Mouse (Mus musculus) embryo, embryonic 11.5 days (tissue): Measurements from ENCODE around the gene Bach2.

ENCODE experiments used
- DNase-seq: peaks from one replicate; pipeline ENCODE4 v3.0.0-alpha.2; 2012; ENCODE audit warnings: low read depth, low spot score

Gene Bach2

GRCm38 (mm10) chr4:32327626-32328025 lies 89.0 kb downstream of the Bach2 start:
- no peak for DNase-seq

- DNase-seq, result no peak
These were observed 90.0 kb downstream of the Bach2 start for GRCm38 (mm10) chr4:32328561-32328960.

GRCm38 (mm10) chr4:32330584-32331314 lies 92.1 kb downstream of the Bach2 start:
- DNase-seq, result no peak

GRCm38 (mm10) chr4:32332028-32332427 lies 93.4 kb downstream of the Bach2 start:
- no peak for DNase-seq

DNA sequence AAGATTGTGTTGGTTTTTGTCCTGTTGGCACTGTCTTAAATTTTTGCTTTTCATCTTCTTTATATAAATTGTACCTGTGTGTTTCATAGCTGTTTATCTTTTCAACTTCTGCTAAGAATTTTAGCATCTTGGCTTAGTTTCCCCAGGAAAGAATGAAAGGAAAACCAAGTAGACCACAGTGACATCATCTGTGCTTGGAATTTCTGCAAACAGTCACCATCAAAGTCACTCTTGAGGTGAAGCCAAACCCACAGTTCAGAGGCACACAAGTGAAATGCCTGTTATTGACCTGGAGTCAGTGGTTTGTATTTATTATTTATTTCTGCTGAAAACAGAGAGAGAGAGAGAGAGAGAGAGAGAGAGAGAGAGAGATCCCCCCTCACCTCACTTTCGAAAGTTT lies 95.5 kb downstream of the Bach2 start:
- no peak for DNase-seq

GRCm38 (mm10) chr4:32334765-32335164 lies 96.2 kb downstream of the Bach2 start:
- no peak for DNase-seq

- no peak for DNase-seq
These were observed 97.1 kb downstream of the Bach2 start for GRCm38 (mm10) chr4:32335659-32336058.

DNA sequence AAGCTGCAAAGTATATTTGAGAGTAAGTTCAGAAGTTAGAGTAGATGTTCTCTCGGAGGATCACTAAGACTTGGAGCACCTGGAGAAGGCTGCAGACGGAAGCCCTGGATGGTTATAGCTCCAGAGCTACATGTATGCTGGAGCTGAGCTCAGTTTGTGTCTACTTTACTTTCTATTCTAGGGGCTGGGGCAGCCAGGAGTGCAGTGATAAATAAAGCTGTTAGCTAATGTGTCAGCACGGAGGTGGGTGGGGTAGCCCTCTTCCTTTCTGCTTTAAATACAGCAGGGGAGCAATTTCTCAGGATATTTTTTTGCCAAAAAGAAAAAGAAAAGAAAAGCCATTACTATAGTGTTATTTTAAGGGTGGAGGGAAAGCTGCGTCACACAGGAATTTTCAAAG lies 98.0 kb downstream of the Bach2 start:
- DNase-seq, result no peak

DNA sequence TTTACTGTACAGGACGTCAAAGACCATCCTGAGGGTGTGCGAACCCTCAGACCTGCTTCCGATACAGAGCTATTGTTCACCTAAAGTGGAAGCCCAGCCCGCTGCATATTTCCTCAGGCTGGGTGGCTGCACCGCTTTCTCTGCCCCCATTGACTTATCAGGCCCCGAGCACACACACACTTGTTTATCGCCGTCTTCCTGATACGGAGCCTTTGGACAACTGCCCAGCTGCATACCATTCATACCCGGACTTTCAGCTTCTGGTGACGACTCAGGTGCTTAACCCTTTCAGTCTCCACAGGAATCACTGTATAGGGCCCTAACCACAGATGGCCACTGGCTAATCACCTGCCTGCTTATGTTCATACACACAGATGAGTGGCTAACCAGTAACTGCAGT lies 99.0 kb downstream of the Bach2 start:
- DNase-seq, result no peak

GRCm38 (mm10) chr4:32338451-32338850 lies 99.8 kb downstream of the Bach2 start:
- no peak for DNase-seq

DNA sequence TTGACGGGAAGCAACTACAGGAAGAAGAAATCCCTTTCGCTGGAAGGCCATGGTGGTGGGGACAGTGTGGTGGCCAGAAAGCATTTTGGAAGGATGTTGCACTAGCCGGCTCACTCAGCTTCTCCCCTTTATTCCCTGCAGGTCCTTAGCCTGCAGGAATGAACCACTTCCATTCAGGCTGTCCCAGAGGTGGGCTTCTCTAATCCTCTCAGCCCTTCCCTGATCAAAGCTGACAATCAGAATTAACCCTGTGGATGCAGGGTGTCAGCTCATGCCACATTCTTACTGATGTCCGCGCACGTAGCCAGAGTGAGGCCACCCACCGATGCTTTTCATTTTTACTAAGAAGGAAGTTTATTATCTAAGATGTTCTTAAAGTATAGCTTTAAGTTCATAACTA lies 102.2 kb downstream of the Bach2 start:
- DNase-seq, result no peak

- DNase-seq, result no peak
These were observed 103.7 kb downstream of the Bach2 start for GRCm38 (mm10) chr4:32342269-32342668.

DNA sequence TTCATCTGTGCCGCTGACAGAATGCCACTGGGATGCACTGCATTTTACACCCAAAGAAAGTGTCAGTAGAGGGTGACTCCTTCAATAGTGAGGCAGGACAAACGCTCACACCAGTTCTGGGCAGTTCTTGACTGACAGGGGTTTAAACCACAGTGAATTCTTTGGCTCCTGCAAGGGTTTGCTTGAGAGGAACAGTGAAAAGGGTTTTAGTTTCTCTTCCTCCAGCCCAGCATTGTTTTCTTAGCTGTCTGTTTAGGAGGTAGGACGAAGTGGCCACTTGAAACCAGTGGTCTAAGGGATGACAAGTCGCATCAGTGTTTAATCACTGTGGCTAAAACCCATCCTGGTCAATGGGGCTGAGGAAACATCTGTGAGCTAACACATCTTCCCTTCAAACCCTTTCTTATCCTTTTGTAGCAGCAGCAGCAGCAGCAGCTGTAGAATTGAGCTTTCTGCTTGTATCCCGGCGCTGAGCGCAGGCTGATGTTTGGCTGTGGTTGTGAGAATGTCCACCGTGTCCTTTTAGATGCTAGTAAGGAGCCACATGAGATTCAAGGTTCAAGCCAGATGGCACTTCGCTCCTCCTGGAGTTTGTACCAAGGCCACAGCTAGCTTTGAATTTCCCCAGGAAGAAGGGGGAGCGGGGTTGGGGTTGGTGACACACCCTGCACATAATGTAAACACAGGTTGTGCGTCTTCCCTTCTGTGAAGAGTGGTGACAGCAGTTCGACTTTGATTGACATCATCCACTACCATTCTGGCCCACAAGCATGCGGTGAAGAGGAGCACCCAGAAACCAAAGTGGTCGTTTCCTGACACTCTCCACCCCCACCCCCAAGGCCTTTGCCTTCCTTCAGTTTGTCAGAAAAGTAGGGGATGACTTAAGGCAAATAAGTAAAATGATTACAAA lies 104.9 kb downstream of the Bach2 start:
- DNase-seq, result no peak

- no peak for DNase-seq
These were observed 105.7 kb downstream of the Bach2 start for GRCm38 (mm10) chr4:32344276-32344675.

DNA sequence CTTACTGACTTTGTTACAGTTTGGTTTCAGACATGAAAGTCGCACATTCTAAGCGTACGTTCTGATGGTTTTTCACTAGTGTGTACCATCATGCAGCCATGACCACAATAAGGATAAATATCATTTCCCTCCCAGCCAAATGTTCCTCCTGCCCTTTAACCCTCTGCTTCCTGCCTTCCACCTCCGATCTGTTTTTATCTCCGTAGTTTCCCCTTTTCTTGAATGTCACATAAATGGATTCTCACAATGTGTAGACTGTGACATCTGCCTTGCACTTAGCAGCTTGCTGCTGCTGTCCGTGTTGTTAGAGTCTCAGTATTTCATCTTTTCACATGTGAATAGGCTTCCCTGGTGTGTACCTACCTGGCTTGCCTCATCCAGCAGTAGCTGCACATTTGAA lies 108.6 kb downstream of the Bach2 start:
- no peak for DNase-seq

DNA sequence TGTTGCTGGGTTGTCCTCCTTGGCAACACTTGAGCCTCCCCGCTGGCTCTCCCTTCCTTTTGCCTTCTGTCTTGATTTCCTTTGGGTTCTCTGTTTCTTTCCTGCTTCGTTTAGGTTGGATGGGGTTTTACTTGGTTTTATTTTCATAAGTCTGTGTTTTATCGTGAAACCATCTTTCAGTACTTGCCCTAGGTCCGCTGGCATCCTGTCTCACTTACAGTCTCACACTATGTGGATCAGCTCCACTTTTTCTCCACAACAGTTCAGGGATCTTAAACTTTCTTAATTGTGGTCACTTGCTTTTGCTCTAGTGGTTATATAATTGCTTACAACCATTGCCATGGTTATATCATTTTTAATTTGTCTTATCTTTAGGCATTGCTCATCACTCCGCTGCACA lies 109.1 kb downstream of the Bach2 start:
- no peak for DNase-seq

- no peak for DNase-seq
These were observed 110.8 kb downstream of the Bach2 start for GRCm38 (mm10) chr4:32349361-32349760.

- no peak for DNase-seq
These were observed 112.6 kb downstream of the Bach2 start for GRCm38 (mm10) chr4:32351236-32351635.

DNA sequence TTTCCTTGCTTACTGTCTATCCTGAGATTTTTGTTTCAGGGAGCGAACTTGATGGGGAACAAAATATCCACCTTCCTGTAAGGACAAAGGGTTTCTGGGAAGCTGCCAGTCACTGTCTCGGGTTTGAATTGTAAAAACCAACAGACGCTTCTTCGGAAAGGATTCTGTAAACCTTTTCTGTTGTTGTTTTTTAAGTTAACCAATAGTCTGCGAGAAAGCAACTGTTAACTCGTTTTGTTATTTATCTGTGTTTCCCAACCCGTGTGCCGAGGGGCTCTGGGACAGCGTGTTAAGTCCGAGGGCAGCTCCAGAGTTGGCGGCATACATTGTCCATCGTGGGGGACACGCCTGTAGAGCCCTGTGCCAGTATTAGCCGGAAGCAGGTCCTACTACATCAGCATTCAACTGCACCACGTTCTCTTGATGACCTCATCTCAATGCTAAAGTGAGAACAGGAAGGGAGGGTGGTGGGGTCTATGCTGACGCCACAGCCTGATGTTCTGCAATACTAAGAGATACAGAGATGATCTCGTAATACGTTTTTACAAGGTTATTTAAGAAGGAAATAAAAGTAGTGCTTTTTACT lies 113.2 kb downstream of the Bach2 start:
- no peak for DNase-seq

DNA sequence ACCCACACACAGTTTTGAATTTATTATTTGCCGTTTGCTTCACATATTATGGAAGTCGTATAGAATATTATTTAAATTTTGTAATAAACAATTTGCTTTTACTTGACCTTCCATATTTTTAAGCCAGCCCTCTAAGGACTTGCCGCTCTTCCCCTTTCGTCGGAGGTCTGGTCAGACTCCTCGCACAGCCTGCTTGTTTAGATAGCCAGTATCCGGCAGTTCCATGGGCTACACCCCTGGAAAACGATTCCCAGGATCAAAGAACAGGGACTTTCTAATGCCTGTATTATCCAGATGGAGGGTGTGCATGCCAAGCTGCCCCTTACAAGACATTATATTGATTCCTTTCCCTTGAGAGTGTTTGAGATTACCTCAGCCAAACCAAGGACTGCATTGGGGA lies 113.8 kb downstream of the Bach2 start:
- no peak for DNase-seq

- DNase-seq, result no peak
These were observed 114.2 kb downstream of the Bach2 start for GRCm38 (mm10) chr4:32352842-32353241.

GRCm38 (mm10) chr4:32355935-32356617 lies 117.5 kb downstream of the Bach2 start:
- no peak for DNase-seq
